Mouse (Mus musculus): Measurements from ENCODE around the gene Stau1.

- TF ChIP-seq POLR2A (IDR thresholded peaks at IDR 0.05; ENCODE audit: low read depth, low read length) (no peak), CTCF (IDR thresholded peaks at IDR 0.05; ENCODE audit: borderline replicate concordance, insufficient read depth, low read length) (no peak)
Measured at GRCm38 (mm10) chr2:166973153-166973552, 22.9 kb downstream of the Stau1 start.
